Mouse (Mus musculus): ENCODE measurements at regions not wholly inside any gene's neighbourhood (a gene's known extent, or its start where the extent isn't known, plus 50 kb on each side); places are given as distances from the start of the nearest gene placed in this dataset.

DNA sequence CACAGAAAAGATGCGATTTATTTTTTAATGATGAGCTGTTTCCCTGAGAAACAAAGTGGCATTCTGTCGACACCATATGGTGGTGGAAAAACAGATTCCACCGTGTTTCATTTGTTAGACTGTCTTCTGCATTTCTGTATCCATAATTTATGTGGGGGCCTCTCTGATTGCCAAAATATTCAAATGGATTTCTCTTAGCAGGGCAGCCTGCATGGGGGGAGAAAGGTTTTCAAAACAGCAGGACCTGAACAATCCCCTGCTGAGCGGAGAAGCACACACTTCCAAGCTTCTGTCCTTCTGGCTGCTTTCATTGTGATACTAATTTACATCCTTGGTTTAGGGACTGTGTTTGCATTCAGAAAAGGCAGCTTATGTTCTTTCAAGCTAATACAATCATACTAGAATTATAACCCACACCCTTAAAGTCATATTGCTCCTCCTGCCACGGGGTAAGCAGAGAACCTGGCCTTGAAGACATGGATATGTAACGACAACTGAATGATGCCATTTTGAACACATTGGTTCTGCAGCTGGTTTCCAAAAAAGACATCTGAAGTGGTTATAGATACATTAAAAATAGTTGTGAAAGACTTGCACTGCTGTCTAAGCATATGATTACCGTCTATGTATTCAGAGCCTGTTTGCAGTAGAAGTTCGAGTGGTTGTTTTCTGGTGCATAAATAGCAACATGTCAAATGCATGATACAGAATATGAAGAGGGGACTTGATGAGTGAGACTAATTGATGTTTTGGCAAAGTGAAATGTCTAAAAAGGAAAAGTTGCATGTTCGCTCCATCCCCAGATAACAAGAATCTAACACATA, 671.6 kb upstream of the Klhl29 start:
- no peak for ATAC-seq
- POLR2A ChIA-PET: no interaction called here

DNA sequence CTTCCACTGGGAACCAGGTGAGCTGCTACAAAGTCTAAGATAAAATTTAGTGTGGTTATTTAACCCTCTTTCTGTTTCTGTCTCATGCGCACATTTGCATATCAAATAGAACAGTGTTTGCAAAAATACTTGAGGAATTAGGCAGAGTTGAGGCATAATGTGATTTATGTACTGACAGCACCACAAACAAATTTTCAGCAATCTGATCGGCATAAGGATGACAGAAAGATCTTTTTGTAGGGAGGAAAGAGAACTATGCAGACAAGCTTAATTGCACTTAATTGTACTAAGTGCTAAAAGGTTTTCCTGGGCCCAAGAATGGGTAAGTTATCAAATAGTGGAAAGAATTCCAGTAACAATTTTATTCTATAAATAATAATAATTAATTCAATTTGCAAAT, 670.6 kb upstream of the Klhl29 start:
- DNase-seq (ENCODE audit: low read depth, low spot score): no peak
- TF ChIP-seq CTCF (IDR thresholded peaks at IDR 0.05): no peak
- peaks cover 18% of the 10 kb centered on the region for H3K27me3 ChIP-seq
- ChIA-PET POLR2A (no interaction called here), CTCF (no interaction called here)
- in situ Hi-C loops (cut with MboI; ENCODE audit: low pct_unique_long_range_greater_than_20kb): no loop called here
- ATAC-seq: no peak

More for the DNA sequence above, 671.6 kb upstream of the Klhl29 start:
- H3K27me3 ChIP-seq: peaks cover 18% of the 10 kb centered on the region
- DNase-seq (ENCODE audit: low read depth, low spot score): no peak
- in situ Hi-C loops (cut with MboI; ENCODE audit: low pct_unique_long_range_greater_than_20kb): no loop called here
- CTCF ChIA-PET: no interaction called here
- no peak for TF ChIP-seq CTCF (IDR thresholded peaks at IDR 0.05)

DNA sequence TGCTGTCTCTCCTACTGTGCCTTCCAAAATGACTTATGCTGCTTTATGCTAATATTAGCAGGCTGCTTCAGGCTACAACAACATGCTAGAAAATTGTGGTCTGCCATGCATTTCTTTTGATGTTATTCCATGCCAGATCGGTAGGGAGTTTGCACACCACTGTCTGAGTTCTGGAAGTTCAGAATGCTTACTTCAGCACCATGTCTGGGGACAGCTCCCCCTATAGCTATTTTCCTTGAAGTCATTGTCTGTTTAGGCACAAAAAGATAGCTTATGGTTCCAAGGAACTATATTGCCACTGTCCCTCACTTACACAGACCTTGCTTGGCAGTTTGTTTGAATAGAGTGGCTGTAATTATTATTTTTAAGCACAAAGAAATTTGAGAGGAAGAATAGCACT, 666.8 kb upstream of the Klhl29 start:
- ChIA-PET POLR2A (no interaction called here), CTCF (interaction anchor here (0.6 kb wide), 1 partner anchor 32 kb away, joined by 3 read pairs; no protein-coding TSS in a partner anchor)
- no peak for ATAC-seq
- TF ChIP-seq CTCF (IDR thresholded peaks at IDR 0.05): no peak
- in situ Hi-C loops (cut with MboI; ENCODE audit: low pct_unique_long_range_greater_than_20kb): no loop called here
- H3K27me3 ChIP-seq: peaks cover 20% of the 10 kb centered on the region
- DNase-seq (ENCODE audit: low read depth, low spot score): no peak

DNA sequence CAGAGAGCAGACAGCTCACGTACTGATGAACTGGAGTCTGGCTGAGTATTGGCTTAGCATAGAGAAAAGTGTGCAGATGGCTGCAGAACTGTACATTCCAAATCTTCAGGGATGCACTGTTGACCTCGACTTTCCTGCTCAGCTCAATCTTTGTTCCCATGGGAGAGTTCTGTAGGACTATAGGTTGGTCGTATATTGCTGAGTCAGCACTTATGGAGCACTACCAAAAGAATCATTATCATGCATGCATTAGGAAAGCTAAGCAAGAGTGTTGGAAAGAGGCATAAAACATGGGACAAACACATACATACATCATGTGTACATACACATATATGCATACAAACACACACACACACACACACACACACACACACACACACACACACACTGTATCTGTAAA, 648.6 kb upstream of the Klhl29 start:
- H3K27me3 ChIP-seq: no peaks in the 10 kb centered on the region
- in situ Hi-C loops (cut with MboI; ENCODE audit: low pct_unique_long_range_greater_than_20kb): no loop called here
- ChIA-PET CTCF (no interaction called here), POLR2A (interaction anchor here (0.6 kb wide), 1 partner anchor 598 kb away, joined by 4 read pairs; no protein-coding TSS in a partner anchor)
- no peak for ATAC-seq
- DNase-seq (ENCODE audit: low read depth, low spot score): no peak
- TF ChIP-seq CTCF (IDR thresholded peaks at IDR 0.05): no peak

DNA sequence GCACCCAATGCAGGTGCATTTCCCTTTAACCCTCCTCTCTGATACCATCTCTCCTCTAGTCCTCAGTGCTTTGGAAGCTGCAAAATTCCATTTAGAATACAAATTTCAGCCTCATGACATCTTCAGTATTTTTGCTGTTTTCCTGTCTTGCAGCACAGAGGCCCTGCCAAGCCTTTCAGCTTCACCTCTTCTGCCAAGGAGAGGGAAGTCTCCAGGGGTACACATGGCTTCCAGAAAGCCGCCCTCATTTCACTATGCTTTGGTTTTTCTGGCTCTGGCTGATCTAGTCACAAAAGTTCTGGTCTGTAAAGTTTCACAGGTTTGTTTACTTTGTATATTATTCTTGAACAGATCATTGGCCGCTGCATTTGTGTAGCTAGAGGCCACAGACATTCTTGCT, 647.0 kb upstream of the Klhl29 start:
- POLR2A ChIA-PET: no interaction called here
- ATAC-seq: no peak
- TF ChIP-seq CTCF (IDR thresholded peaks at IDR 0.05): no peak
- DNase-seq (ENCODE audit: low read depth, low spot score): no peak
- CTCF ChIA-PET: no interaction called here
- H3K27me3 ChIP-seq: no peaks in the 10 kb centered on the region
- in situ Hi-C loops (cut with MboI; ENCODE audit: low pct_unique_long_range_greater_than_20kb): no loop called here

GRCm38 (mm10) chr12:6000961-6001360, 625.5 kb upstream of the Klhl29 start:
- TF ChIP-seq CTCF (IDR thresholded peaks at IDR 0.05): no peak
- no peak for ATAC-seq
- CTCF ChIA-PET: no interaction called here
- POLR2A ChIA-PET: no interaction called here
- peaks cover 16% of the 10 kb centered on the region for H3K27me3 ChIP-seq
- DNase-seq (ENCODE audit: low read depth, low spot score): no peak
- in situ Hi-C loops (cut with MboI; ENCODE audit: low pct_unique_long_range_greater_than_20kb): no loop called here

GRCm38 (mm10) chr12:5997366-5997765, 621.9 kb upstream of the Klhl29 start:
- no peak for DNase-seq (ENCODE audit: low read depth, low spot score)
- ChIA-PET POLR2A (no interaction called here), CTCF (no interaction called here)
- ATAC-seq: no peak
- TF ChIP-seq CTCF (IDR thresholded peaks at IDR 0.05): no peak
- H3K27me3 ChIP-seq: peaks cover 17% of the 10 kb centered on the region
- in situ Hi-C loops (cut with MboI; ENCODE audit: low pct_unique_long_range_greater_than_20kb): no loop called here

- in situ Hi-C loops (cut with MboI; ENCODE audit: low pct_unique_long_range_greater_than_20kb): no loop called here
- ChIA-PET CTCF (no interaction called here), POLR2A (no interaction called here)
- H3K27me3 ChIP-seq: peaks cover 13% of the 10 kb centered on the region
- ATAC-seq: no peak
- TF ChIP-seq CTCF (IDR thresholded peaks at IDR 0.05): no peak
- no peak for DNase-seq (ENCODE audit: low read depth, low spot score)
These were observed 621.2 kb upstream of the Klhl29 start for GRCm38 (mm10) chr12:5996672-5997071.

- no peak for TF ChIP-seq CTCF (IDR thresholded peaks at IDR 0.05)
- in situ Hi-C loops (cut with MboI; ENCODE audit: low pct_unique_long_range_greater_than_20kb): no loop called here
- ATAC-seq: no peak
- DNase-seq (ENCODE audit: low read depth, low spot score): no peak
- peaks cover 4% of the 10 kb centered on the region for H3K27me3 ChIP-seq
- ChIA-PET CTCF (no interaction called here), POLR2A (no interaction called here)
These were observed 608.6 kb upstream of the Klhl29 start for GRCm38 (mm10) chr12:5983937-5984610.

- POLR2A ChIA-PET: no interaction called here
- ATAC-seq (no peak), DNase-seq (ENCODE audit: low read depth, low spot score) (no peak)
- peaks cover 8% of the 10 kb centered on the region for H3K27me3 ChIP-seq
- TF ChIP-seq CTCF (IDR thresholded peaks at IDR 0.05): no peak
- in situ Hi-C loops (cut with MboI; ENCODE audit: low pct_unique_long_range_greater_than_20kb): no loop called here
- CTCF ChIA-PET: no interaction called here
These were observed 606.6 kb upstream of the Klhl29 start for GRCm38 (mm10) chr12:5982096-5982495.

- in situ Hi-C loops (cut with MboI; ENCODE audit: low pct_unique_long_range_greater_than_20kb): no loop called here
- H3K27me3 ChIP-seq: peaks cover 5% of the 10 kb centered on the region
- ATAC-seq (no peak), DNase-seq (ENCODE audit: low read depth, low spot score) (no peak)
- POLR2A ChIA-PET: no interaction called here
- no peak for TF ChIP-seq CTCF (IDR thresholded peaks at IDR 0.05)
- CTCF ChIA-PET: no interaction called here
These were observed 600.4 kb upstream of the Klhl29 start for GRCm38 (mm10) chr12:5975926-5976325.

All from Patski (cell line).